Mouse (Mus musculus) cerebellum, adult (tissue): ENCODE measurements at regions not wholly inside any gene's neighbourhood (a gene's known extent, or its start where the extent isn't known, plus 50 kb on each side); places are given as distances from the start of the nearest gene placed in this dataset.

ENCODE experiments used
- ATAC-seq: cut with Nextera tagmentation; 2 replicates; pipeline ENCODE4 v1.9.2; 2017; ENCODE audit warnings: mild to moderate bottlenecking, moderate library complexity, mixed read lengths; ENCODE audit not compliant: insufficient number of reproducible peaks, low FRiP score, low TSS enrichment

- no peak for ATAC-seq
Observed at GRCm38 (mm10) chr17:84110000-84110695, 77.6 kb downstream of the Zfp36l2 start.

DNA sequence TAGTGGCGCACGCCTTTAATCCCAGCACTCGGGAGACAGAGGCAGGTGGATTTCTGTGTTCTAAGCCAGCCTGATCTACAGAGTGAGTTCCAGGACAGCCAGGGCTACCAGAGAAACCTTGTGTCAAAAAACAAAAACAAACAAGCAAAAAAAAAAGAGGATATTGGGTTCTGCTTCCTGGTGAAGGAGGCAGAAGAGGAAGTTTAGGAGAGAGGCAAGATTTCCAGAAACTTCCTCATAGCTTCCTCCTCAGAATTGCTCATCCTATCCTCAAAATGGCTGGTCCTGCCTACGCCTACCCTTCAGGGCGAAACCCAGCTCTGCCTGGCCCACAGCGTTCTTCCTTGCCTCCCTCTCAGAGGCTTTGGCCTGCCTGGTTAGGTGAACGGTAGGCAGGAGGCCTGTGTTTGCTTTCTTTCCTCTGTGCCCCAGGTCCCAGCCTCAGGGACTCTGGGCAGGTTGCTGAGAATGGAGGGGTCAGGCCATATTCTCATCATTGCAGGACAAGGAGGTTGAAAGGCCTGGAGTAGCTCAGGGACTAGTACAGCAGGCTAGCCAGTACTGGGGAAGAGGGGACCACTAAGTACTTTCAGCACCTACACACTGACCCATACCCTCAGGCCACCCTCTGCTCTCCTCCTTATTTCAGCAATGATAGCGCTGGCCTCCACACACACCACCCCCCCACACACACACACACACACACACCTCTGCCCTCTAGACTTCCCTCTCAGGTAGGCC lies 79.6 kb downstream of the Zfp36l2 start:
- no peak for ATAC-seq

DNA sequence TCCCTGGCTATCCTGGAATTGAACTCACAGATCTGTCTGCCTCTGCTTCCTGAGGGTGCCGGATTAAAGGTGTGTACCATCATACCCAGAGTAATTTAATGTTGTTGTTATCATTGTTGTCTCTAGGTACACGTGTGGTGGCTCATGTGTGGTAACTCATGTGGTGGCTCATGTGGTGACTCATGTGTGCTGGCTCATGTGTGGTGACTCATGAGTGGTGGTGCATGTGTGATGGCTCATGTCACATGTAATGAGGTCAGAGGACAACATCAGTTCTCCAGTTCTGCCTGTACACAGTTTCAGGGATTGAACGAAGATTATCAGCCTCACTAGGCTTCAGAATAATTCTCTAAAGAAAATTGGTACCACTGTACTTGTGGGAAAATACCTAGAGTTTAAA lies 80.2 kb downstream of the Zfp36l2 start:
- no peak for ATAC-seq

DNA sequence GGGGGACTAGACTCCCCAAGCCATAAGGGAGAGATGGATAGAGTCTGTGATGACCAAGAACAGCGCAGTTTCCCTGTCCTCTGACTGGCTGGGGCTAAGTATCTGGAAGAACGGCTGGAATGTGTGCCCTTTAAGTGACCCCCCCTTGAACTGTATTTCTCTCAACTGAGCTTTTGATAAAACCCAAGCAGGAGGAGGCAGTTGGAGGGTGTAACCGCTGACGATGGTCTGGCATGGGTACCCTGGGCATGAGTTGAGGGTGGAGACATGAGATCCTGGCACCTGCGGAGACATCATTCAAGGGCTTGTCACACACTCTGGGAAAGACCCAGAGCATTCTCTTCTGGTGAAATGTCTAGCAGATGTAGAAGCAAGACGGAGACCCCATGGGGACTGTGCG lies 83.5 kb downstream of the Zfp36l2 start:
- ATAC-seq = no peak

DNA sequence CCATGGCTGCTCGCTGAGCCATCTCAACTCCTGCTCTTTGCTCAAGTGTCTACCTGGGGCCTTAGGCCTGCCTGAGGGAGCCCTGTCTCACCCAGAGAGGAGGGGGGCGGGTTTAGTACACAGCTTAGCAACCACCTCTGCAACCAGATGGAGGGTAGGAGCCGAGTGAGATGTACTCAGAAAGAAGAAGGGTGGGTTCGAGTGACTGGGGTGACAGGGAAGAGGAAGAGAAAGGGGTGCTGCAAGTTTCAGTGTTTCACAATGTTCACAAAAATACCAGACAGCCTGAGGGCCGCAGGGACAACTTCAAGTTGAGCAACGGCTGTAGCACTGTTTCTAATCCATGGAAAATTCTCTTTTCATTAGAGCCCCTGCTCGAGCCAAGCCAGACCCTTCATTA lies 84.4 kb downstream of the Zfp36l2 start:
- no peak for ATAC-seq

DNA sequence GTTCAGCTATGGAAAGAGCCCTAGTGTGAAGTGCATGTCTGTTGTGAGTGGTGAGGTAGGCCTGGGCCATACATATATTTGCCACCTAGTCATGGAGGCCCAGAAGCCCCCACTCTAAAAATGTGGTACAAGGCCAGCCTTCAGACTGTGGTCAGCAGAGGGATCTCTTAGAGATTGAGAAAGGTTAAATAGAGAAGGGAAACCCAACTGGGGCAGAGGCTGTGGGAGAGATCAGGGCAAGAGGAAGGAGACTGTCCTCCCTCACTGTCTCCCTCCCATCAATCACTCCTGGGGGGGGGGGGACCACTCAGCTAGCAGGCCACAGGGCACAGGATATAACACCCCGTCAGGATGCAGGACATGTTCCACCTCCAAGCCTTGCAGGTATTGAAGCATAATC lies 86.1 kb downstream of the Zfp36l2 start:
- ATAC-seq = no peak

DNA sequence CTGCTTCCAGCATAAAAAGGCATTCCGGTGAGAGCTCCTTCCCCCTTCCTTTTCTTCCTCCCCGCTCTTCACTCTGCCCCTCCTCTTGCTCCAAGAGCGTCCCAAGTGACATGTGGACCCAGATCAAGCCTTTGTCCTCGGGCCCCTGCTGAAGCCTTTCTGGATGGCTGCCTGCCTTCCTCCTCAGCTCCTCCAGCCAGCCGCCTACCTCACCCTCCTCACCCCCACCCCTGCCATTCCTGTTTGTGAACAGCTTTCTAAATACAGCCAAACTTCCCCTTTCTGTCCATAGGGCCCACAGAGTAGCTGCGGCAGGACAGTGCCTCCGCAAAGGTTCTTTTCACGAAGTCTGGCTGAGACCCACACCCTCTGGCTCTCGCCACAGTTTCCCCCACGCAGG lies 87.2 kb downstream of the Zfp36l2 start:
- ATAC-seq = no peak

GRCm38 (mm10) chr17:84099737-84100136 lies 88.0 kb downstream of the Zfp36l2 start:
- ATAC-seq = no peak

- ATAC-seq = no peak
Observed at GRCm38 (mm10) chr17:84097871-84098430, 89.8 kb downstream of the Zfp36l2 start.

GRCm38 (mm10) chr17:84097286-84097685 lies 90.5 kb downstream of the Zfp36l2 start:
- ATAC-seq = no peak

DNA sequence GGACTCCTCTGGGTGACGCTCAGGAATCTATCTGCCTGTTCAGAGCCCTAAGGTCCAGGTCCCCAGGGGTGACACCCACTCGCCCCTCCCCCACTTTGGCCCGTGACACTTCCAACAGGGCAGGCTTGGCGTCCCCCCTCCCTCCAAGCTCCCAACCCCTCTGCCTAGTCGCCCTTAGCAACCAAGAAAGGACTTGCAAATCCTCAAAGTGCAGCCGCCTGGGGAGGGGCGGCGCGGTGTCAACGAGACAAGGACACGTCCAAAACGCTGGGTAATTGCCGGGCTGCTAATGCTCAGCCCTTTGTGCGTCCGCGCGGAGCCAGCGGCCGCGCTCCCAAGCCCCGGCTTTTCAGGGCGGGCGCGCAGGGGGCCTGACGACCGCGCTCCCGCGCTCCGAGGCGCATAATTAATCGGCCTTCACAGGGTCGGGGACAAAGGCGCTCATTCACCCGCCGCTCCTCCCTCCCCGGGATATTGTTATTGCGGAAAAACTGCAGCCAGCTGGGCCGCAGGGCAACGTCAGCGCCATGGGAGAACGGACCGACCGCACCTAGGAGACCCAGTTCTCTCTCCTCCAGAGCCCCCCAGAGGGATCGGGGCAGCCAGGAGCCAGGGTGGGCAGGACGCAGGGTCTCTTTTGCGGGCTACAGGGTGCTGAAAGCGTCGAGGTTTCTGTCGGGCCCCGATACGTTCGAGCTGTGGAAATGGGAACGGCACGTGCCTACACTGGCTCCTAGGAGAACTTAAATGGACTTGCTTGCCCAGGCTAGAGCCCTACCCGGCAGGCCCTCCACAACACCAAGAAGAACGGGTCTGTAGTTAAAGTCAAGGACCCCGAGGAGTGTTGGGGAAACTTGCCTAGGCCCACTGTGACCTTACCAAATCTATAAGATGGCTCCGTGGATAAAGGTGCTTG lies 91.1 kb downstream of the Zfp36l2 start:
- ATAC-seq = peak; percentile 39; the same call in 1 of the 2 replicates

DNA sequence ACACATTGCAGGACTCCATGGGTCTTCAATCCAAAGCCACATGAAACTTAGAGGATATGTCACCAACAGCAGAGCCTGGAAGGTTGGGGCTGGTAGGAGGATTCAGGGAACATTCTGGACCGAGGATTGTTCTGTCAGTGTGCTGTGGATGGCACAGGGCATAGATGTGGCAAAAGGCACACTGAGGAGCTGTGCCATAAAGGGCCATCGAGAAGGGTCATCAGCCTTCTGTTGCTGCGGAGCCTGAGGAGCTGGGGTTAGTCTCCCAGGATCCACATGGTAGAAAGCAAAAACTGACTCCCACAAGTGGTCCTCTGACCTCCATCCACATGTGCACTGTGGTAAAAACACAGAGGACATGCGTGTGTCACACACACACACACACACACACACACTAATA lies 91.9 kb downstream of the Zfp36l2 start:
- ATAC-seq = no peak

GRCm38 (mm10) chr17:84095089-84095488 lies 92.7 kb downstream of the Zfp36l2 start:
- ATAC-seq = no peak

DNA sequence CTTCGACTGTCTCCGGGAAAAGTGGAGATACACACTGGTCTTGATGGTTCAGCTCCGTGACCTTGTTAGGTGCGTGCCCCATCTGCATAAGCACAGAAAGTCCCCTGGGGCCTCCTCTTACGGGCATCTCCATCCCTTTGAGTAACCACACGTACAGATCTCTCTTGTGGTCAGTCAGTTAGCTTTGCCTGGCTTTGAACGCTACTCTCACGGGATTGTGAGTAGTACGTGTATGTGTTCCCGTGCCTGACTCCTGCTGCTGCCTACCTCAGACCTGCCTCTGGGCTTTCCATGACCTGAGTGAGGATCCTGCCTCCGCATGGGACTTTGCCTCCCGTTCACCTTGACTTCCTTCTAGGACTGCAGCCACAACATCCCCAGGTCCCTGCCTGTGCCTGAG lies 101.4 kb downstream of the Zfp36l2 start:
- no peak for ATAC-seq

DNA sequence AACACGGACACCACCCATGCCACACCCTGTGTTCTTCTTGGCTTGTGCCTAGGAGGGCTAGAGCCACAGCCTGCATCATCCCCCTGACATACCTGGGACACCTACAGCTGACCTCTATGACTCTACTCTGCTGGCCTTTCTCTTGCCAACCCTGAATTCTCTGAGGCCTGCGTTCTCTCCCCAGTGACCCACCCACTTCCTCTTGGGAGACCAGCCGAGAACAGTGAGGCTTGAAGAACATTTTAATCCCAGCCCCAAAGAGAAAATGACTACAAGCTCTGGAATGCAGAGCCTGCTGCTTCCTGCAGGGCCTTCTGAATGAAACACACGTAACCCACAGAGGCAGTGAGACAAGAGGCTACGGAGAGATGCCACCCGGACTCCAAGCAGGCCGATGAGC lies 102.0 kb downstream of the Zfp36l2 start:
- ATAC-seq = no peak

DNA sequence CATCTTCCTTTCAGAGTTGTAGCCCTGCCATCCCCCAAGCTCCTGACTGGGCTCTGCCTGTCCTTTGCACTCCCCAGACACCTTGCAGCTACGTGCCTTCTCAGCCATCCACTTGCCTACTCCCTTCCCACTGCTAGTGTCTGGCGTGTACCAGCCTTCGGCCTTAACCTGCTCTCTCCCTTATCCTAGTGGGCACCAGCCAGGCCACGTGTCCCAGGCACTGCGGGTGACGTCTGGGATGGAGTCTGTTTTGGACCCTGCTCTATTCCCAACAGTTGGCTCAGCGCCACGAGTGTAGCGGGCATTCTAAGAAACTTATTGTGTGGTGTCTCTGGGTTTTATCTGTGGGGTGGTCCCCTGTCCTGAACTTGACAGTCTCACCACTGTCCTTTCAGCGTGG lies 102.5 kb downstream of the Zfp36l2 start:
- ATAC-seq = peak; percentile 28; the same call in 1 of the 2 replicates

DNA sequence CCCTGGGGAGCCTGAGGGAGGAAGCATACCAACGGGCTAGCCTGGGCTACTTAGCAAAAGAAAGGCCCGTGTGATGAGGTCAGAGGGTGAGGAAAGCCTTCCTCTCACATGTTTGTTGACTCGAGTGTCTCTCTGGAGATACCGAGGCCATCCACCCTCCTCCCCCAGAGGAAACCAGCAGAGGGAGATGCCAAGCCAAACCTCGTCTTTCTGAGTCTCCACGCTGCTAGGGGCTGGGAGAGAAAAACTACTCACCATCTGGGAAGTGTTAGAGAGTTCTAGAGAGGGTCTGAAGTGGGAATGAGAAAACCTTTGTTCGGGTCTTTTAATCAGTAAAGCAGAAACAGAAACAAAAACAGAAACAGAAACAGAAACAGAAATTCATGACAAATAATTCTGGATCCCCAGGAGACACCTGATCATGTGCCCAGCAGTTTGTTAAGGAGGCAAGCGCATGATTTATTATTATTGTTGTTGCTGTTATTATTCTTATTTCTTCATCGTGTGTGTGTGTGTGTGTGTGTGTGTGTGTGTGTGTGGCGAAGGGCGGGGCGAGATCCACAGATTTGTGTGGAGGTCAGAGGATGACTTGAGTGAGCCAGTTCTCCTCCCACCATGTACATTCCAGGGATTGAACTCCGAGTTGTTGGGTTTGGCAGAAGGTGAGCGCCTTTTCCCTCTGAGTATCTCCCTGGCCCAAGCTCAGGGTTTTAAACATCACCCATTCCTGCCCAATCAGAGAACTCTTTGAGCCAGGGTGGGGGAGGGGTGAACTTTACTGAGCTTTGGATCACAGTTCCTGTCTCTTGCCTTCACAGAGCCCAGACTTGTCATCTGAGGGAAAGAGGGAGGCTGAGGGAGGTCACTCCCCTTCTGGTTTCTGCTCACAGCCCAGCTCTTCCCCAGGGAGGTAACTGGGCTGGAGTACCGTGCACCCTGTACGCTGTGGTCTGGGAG lies 104.2 kb downstream of the Zfp36l2 start:
- ATAC-seq = no peak

- no peak for ATAC-seq
Observed at GRCm38 (mm10) chr17:84082571-84082970, 105.2 kb downstream of the Zfp36l2 start.

DNA sequence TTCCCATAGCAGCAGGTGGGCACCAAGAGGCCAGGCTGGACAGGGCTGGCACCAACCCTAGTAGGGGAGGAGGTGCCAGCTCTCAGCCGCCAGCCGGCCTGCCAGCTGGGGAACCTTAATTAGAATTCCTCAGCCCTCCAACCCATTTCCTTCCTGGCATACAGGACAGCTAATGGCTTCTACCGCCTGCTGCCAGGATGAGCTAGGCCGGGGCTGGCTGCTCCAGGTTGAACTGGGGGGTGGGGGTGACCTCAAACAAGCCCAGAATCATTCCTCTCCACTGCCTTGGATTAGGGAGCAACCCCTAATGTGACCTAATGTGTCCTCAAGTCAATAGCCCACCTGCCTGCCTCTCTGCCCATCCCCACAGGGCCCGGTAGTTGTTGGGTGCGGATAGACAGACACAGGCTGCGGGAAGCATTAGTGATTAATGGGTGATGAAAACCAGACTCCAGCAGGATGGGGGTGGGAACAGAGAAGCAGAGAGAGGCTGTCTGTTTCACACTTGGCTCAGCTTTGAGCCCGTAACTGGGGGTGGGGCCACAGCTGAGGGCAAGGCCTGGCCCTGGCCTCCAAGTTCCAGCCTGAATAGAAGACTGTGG lies 105.9 kb downstream of the Zfp36l2 start:
- ATAC-seq = peak; percentile 31; the same call in 1 of the 2 replicates
